Mouse (Mus musculus) kidney, postnatal 0 days (tissue): ENCODE measurements at regions not wholly inside any gene's neighbourhood (a gene's known extent, or its start where the extent isn't known, plus 50 kb on each side); places are given as distances from the start of the nearest gene placed in this dataset.

Experiments
- ATAC-seq: fragments of 200-750 bp; cut with Nextera tagmentation; replicated peaks from 2 replicates; pipeline ENCODE4 v1.8.0; 2017; ENCODE audit warnings: low read depth, moderate number of reproducible peaks, moderate TSS enrichment, moderate library complexity; ENCODE audit not compliant: low FRiP score
- DNase-seq: peaks from one replicate; pipeline ENCODE4 v3.0.0-alpha.2; 2016; ENCODE audit warnings: low spot score
- H3K27ac ChIP-seq: fragments of 300-500 bp; sonication (generic); 2 replicates; pipeline ENCODE4 v1.5.1; 2014; ENCODE audit warnings: mild to moderate bottlenecking
- H3K27me3 ChIP-seq: fragments of 300-500 bp; sonication (generic); 2 replicates; pipeline ENCODE4 v1.6.1; 2014; ENCODE audit warnings: low read length, mixed read lengths; ENCODE audit not compliant: insufficient read depth
- H3K36me3 ChIP-seq: fragments of 300-500 bp; sonication (generic); 2 replicates; pipeline ENCODE4 v1.6.1; 2014; ENCODE audit warnings: low read length, mixed read lengths; ENCODE audit not compliant: insufficient read depth
- H3K4me1 ChIP-seq: fragments of 300-500 bp; sonication (generic); replicated peaks from 2 replicates; pipeline ENCODE4 v1.6.1; 2014; ENCODE audit warnings: antibody characterized with exemption, low read length, mixed read lengths; ENCODE audit not compliant: insufficient read depth
- H3K4me2 ChIP-seq: fragments of 300-500 bp; sonication (generic); 2 replicates; pipeline ENCODE4 v1.6.1; 2014; ENCODE audit warnings: mild to moderate bottlenecking, low read length, moderate library complexity, mixed read lengths
- H3K4me3 ChIP-seq: fragments of 300-500 bp; sonication (generic); replicated peaks from 2 replicates; pipeline ENCODE4 v1.5.1; 2014; ENCODE audit warnings: low read depth, low read length
- H3K9ac ChIP-seq: fragments of 300-500 bp; sonication (generic); 2 replicates; pipeline ENCODE4 v1.6.1; 2014; ENCODE audit warnings: low read depth, low read length
- H3K9me3 ChIP-seq: fragments of 300-500 bp; sonication (generic); replicated peaks from 2 replicates; pipeline ENCODE4 v1.6.1; 2016; ENCODE audit warnings: low read length, inconsistent platforms, mixed read lengths
- CTCF ChIP-seq: IDR thresholded peaks from 2 replicates; pipeline ENCODE4 v1.5.1; 2016; ENCODE audit warnings: antibody characterized with exemption, low read depth, mild to moderate bottlenecking, moderate library complexity
- WGBS: fragments of 180-500 bp; shearing (Covaris S2); extraction: QIAGEN DNeasy Blood & Tissue Kit; methylation state at CpG from one replicate; pipeline ENCODE4 v1.1.7; 2014; 5-methylcytosine and 5-hydroxymethylcytosine counted together

DNA sequence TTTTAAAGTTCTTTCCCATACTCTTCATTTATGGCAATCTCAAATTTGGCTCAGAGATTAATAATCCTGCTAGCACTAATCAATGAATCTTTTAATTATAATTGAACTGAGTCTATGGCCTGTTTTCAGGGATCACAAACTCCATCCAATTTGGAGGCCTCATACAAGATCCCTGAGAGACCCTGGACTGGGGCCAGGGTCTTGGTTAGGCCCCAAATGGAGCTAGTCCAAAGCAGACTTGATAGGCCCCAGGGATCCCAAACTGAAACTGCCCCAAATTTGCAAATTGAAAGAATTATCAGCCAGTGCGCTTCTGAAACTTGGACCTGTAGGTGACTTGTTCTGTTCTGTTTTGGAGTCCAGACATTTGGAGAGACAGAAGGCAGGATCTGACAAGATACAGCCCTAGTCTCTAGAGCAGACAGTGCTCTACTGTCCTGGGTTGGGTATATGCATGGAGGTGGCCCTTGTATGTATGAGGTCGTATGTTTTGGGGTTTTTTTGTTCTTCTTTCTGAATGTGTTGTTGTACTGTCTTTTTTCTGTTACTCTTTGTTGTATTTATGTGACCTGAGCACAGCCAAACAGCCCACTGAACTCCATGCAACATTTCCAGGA, 3978.3 kb downstream of the 9330182O14Rik start:
- Histone ChIP-seq H3K27me3 (no peaks in the 10 kb centered on the region), H3K27ac (no peak overlapping the region), H3K4me1 (no peaks in the 10 kb centered on the region), H3K4me2 (no peak overlapping the region), H3K4me3 (no peak overlapping the region), H3K9me3 (no peaks in the 10 kb centered on the region), H3K36me3 (no peaks in the 10 kb centered on the region), H3K9ac (no peak overlapping the region)
- no peak for ATAC-seq
- no peak for TF ChIP-seq CTCF
- no peak for DNase-seq
- 77% methylated on average over 2 of the region's 2 CpGs for WGBS

DNA sequence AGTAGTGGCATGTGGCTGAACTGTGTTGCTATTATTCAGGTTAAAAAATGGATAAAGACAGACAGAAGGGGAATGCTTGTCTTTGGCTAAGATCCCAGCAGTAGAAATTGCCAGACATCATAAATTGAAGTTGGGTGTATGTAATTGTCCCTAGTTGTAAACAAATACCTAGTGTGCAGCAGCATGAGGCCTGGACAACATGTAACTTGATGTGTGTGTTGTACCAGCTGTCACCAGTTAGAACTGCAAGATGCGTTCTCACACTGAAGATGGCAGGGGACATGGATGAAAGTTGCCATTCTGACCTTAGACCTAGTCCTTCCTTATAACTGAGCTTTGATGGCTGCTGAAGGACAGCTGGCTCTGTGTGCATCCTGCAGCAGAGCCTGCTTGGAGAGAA, 4000.0 kb downstream of the 9330182O14Rik start:
- DNase-seq (peak; percentile 29), ATAC-seq (no peak)
- no peak overlapping the region for H3K9ac ChIP-seq
- H3K27me3 ChIP-seq: no peaks in the 10 kb centered on the region
- H3K4me3 ChIP-seq: no peak overlapping the region
- H3K4me1 ChIP-seq: no peaks in the 10 kb centered on the region
- 54% methylated on average over 1 of the region's 1 CpGs for WGBS
- no peak overlapping the region for H3K27ac ChIP-seq
- no peak for TF ChIP-seq CTCF
- no peaks in the 10 kb centered on the region for H3K36me3 ChIP-seq
- H3K4me2 ChIP-seq: no peak overlapping the region
- H3K9me3 ChIP-seq: no peaks in the 10 kb centered on the region
